Mouse (Mus musculus) common myeloid progenitor, adult 5-6 weeks (primary cell): ENCODE data around the gene Dnm1. TPM values are rescaled to one million over a fixed set of nuclear protein-coding genes. Genes with fewer than 3 reads are reported as not detected.

Experiments used
- ATAC-seq: replicated peaks from 2 replicates; pipeline ENCODE4 v1.8.0; 2016; ENCODE audit warnings: low read depth, mild to moderate bottlenecking, moderate TSS enrichment, inconsistent platforms; ENCODE audit not compliant: poor library complexity, severe bottlenecking
- total RNA-seq: library from RNA; stranded (forward); fragments of 200-1000, 187-1606 nt; gene quantifications from 2 replicates; pipeline ENCODE4 v1.2.3, GENCODE M21; 2017

Dnm1 gene
- total RNA-seq, 1 experiment from 2014 or later = not detected

DNA sequence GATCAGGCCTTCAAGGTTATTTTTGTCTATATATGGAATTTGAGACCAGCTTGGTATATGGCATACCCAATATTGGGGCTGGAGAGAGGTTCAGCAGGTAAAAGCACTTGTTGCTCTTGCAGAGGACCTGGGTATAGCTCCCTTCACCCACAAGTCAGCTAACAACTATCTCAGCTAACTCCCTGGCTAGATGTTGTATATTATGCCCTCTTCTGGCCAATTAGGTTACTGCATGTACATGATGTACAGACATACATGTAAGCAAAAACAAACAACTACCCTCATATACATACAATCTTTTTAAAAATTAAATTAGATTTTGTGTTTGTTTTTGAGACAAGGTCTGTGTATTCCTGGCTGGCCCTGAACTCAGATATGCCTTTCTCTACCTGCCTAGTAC, 63.6 kb downstream of the Dnm1 start:
- peak; percentile 39 for ATAC-seq

DNA sequence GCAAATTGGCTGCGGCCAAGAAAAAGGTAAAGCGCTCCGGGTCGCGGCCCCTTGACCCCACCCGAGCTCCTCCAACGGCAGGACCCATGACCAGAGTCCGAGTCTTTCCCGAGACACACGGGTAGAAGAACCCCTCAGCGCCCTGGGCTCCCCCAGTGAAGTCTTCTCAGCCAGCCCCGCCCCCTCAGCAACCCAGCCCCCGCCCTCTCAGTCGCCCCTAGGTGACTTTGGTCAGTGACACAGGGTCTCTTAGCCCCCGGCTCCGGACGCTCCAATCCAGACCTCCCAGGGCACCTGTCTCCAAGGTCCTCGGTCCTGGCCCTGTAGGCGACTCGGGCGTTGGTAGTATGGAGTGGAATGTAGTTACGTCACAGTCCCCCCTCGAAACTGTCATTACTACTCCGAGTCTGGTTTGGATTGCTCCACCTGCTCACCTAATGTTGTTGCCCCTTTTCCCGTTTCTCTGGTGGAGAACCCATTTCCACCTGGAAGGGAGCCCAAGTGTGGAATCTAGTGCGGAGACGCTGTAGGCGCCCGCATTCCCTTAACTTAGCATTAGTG, 64.7 kb downstream of the Dnm1 start:
- ATAC-seq = no peak

DNA sequence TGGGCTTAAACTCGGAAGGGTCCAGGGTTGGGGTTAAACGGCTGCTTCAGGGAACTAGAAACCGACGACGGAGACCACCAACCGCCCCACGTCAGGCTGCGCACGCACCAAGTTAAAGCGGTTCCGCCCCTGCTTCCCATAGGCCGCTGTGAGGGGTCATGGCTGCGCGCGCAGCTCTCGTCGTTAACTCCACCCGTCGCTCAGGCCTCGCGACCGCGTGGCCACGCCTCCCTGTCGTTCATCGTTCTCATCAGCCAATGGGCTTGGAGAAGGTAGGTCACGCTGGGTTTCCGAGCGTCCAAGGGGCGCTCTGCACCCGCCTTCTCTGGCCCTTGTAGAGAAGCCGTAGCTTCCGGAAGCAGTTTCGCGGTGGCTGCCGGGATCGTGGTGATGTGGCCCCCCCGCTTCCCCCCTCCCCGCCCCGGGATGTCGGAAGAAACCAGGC, 65.2 kb downstream of the Dnm1 start, which contains the start of gene Swi5:
Swi5 (minus strand) TSS at position 153 of the 445 bp plus-strand sequence.
- peak; percentile 98 for ATAC-seq

DNA sequence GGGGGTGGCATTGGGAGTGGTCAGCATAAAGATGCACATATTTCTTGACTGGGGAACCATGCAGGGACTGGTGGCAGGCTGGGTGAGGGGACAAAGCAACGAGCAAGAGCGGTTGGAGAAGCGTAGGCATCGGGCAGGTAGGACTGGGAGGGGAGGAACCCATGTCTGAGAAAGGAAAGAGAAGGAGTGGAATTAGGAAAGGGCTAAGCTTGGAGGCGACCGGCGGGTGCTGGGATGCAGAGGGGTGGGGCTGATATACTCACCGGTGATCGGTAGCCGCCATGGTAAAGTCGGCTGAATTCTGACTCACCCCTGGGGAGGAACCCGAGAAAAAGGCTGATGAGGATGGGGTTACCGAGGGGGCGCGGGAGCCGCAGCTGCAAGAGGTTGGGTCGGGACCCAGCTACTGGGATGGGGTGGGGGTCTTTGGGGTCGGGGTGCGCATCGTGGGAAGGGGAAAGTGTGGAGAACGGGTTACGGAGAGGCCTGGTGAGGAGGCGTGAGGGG, 65.8 kb downstream of the Dnm1 start, which contains the start of gene Golga2:
Golga2 (plus strand) TSS at position 51 of the 507 bp plus-strand sequence.
- ATAC-seq = no peak

DNA sequence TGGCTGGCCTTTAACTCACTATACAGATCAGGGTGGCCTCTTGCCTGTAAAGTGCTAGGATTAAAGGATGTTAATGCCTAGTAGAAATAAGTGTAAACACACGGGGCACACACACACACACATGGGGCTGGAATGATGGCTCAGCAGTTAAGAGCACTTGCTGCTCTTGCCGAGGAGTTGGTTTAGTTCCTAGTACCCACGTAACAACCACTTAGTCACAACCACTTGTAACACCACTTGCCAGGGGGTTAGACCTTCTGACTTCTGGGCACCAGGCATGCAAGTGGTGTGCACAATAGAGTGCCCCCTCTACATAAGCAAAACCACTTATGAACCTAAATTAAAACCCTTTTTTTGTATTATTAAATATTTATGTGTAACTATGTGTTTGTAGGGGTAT, 69.2 kb downstream of the Dnm1 start:
- no peak for ATAC-seq

DNA sequence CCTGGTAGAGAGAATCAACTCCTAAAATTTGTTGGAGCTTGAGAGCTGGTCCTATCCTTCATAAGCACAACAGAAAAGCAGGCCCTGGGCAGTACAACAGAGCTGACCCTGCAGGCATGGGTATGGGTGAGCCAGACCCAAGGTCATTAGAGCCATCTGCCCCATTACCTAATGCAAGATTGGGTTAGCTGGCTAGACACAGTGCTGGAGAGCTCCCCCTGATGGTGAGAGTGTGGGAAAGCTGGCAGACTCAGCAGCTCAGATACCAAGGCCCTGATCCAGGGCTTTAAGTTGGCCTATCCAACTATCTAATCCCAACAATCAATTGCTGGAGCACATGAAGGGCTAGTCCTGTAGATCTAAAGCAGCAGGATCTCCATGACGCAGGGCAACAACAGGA, 70.4 kb downstream of the Dnm1 start:
- peak; percentile 84 for ATAC-seq

DNA sequence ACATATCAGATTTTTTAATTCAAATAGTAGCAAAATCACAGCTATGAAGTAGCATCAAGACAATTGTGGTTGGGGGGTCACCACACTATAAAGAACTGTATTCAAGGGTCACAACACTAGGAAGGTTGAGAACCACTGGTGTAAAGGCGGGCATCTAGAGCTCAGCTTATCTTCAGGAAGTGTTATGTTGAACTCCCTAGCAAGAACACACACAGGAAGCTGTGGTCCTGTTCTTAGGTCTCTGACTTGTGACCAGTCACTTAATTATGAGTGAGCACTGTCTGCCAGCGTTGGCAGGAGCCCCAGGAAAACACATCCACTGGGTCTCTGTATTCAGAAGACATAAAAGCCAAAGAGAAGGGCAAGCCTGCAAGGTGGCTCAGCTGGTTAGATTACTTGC, 70.8 kb downstream of the Dnm1 start:
- peak; percentile 79 for ATAC-seq

DNA sequence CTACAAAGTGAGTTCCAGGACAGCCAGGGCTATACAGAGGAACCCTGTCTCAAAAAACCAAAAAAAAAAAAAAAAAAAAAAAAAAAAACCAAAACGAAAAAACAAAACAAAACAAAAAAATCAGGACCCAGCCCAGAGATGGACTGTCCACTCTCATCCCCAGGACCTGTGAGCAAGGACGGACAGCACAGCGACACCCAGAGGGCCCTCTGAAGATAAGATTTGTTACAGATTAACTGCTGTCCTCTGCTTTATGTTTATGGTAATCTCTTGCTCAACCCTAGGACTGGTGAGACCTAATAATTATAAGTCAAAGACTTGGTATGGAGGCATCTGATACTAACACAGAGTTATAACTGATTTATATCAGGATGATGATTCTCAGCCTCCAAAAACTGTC, 77.3 kb downstream of the Dnm1 start:
- no peak for ATAC-seq

DNA sequence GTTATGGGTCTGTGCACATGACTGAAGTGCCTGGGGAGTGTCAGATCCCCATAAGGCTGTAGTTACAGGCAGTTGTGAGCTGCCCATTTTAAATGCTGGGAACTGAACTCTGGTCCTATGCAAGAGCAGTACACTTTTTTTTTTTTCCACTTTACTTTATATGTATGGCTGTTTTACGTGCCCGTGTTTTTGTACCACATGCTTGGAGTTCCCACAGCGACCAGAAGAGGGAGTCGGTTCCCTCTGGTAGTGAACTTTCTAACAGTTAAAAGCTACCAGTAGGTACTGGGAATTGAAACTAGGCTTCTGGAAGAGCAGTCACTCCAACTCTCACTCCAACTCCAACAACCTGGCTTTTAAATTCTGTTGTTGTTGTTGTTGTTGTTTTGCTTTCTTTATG, 92.5 kb downstream of the Dnm1 start:
- ATAC-seq = peak; percentile 26; the same call in 1 of the 2 replicates

DNA sequence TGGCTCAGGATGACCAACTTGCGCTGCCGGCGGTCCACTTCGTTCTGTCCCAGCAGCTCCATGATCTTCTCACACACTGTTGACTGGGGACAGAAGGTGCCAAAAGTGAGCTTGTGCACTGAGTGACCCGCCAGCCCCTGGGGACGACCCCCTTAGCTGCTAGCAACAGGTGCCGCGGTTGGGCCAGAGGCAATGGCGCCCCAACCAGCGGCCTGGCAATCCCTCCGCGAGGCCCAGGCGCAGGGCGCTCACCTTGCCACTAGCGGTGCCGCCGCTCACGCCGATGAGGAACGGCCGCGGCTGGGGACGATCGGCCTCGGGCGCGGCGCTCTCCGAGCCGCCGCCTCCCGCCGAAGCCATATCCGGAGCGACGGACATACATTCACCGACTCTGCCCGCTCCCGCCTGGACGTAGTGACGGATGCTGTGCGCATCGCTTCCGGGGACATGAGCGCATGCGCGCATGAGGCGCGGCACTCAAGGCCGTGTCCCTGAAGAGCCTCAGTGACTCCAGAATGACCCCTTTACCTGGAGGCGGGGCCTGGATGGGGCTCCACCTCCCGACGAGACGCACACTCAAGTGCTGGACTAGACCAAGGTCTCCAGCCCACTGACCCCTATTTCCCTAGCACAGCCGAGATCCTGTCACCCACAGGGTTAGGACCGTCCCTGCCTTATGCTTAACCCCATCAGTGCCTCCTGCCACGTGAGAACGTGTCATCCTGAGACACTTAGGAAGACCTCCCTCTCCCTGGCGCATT, 93.3 kb downstream of the Dnm1 start, which contains the start of gene Uck1:
Uck1 (minus strand) TSS at position 503 of the 761 bp plus-strand sequence.
- ATAC-seq = peak; percentile 90

DNA sequence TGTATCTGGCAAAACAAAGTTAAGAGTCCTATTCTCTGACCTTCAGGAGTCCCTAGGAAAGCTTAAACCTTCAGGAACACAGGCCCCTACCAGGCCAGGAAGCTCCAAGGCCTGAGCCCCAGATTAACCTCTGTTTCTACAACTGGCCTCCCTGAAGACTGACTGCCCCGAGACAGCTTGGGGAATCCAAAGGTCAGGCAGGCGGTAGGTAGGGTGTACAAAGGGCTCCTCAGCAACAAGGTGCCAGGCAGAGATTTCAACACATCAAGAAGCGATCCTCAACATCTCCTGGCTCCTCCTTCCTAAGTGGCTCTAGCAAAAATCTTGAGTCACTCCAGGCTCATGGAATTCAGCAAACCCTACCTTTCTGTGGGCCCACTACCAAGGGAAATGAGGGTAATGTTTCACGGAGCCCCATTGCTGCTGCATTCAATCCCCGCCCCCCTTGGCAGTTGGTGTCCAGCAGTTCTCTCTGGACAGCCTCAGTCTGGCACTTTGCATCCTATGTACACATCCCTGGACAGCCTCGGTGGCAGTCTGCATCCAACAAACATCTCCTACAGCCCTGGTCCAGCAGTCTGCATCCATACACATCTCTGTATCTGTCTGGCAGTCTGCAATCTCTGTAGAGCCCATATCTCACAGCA, 94.1 kb downstream of the Dnm1 start:
- no peak for ATAC-seq

Other genes starting within 250 kb of the Dnm1 start
- gene Prrc2b, start 202.3 kb downstream of the Dnm1 start, total RNA-seq = 20.7 and 34.7 TPM in 2 replicates
- gene Pomt1, start 116.7 kb downstream of the Dnm1 start, total RNA-seq = 22.7 and 33.6 TPM in 2 replicates
- gene Uck1, start 93.2 kb downstream of the Dnm1 start, total RNA-seq = 21.3 and 27.0 TPM in 2 replicates
- 42.8 and 48.4 TPM in 2 replicates for gene Golga2, start 66.0 kb downstream of the Dnm1 start, total RNA-seq
- gene Swi5, start 65.3 kb downstream of the Dnm1 start, total RNA-seq = 324 and 355 TPM in 2 replicates
- gene Ciz1, start 1.0 kb downstream of the Dnm1 start, total RNA-seq = 64.1 and 76.5 TPM in 2 replicates
- 2.1 and 6.5 TPM in 2 replicates for gene 1110008P14Rik, start 28.6 kb upstream of the Dnm1 start, total RNA-seq
- 17.2 and 22.0 TPM in 2 replicates for gene Lcn2, start 34.9 kb upstream of the Dnm1 start, total RNA-seq
- 7.1 and 8.6 TPM in 2 replicates for gene Ptges2, start 42.6 kb upstream of the Dnm1 start, total RNA-seq
- gene Naif1, start 97.1 kb upstream of the Dnm1 start, total RNA-seq = 2.8 and 3.3 TPM in 2 replicates
- 7.9 and 12.7 TPM in 2 replicates for gene Slc25a25, start 98.1 kb upstream of the Dnm1 start, total RNA-seq
- gene Fam102a, start 182.0 kb upstream of the Dnm1 start, total RNA-seq = 3.6 and 3.9 TPM in 2 replicates
- 37.1 and 40.5 TPM in 2 replicates for gene Dpm2, start 217.5 kb upstream of the Dnm1 start, total RNA-seq
- not detected in 2 replicates for gene Pip5kl1, start 221.5 kb upstream of the Dnm1 start, total RNA-seq
- not detected in 2 replicates for gene 9430097D07Rik, start 222.3 kb upstream of the Dnm1 start, total RNA-seq
- gene St6galnac4, start 233.8 kb upstream of the Dnm1 start, total RNA-seq = 25.7 and 28.8 TPM in 2 replicates
- 12.7 and 22.9 TPM in 2 replicates for gene St6galnac6, start 246.4 kb upstream of the Dnm1 start, total RNA-seq